Mouse (Mus musculus) hindbrain, embryonic 14.5 days (tissue): Measurements from ENCODE around the gene Alk. TPM values are rescaled to one million over a fixed set of nuclear protein-coding genes. Genes with fewer than 3 reads are reported as not detected.
A peak's percentile ranks its signal among the peaks of the same experiment; 100 is the strongest.
"Not testable (repeated sequence)": the region's sequence is repeated elsewhere in the genome, so short reads cannot be mapped to it uniquely, and the experiment has no call there.

Experiments
- ATAC-seq: fragments of 200-750 bp; cut with Nextera tagmentation; 2 replicates; pipeline ENCODE4 v1.8.0; 2017; ENCODE audit warnings: moderate number of reproducible peaks, mild to moderate bottlenecking, moderate TSS enrichment, moderate library complexity; ENCODE audit not compliant: low FRiP score
- DNase-seq: peaks from one replicate; pipeline ENCODE4 v3.0.0-alpha.2; 2015; ENCODE audit warnings: low spot score
- H3K27ac ChIP-seq: fragments of 300-500 bp; sonication (generic); 2 replicates; pipeline ENCODE4 v1.5.1; 2014; ENCODE audit warnings: mild to moderate bottlenecking, moderate library complexity
- H3K27me3 ChIP-seq: fragments of 300-500 bp; sonication (generic); 2 replicates; pipeline ENCODE4 v1.6.1; 2014; ENCODE audit warnings: mild to moderate bottlenecking, low read length, mixed read lengths; ENCODE audit not compliant: control insufficient read depth, insufficient read depth
- H3K36me3 ChIP-seq: fragments of 300-500 bp; sonication (generic); replicated peaks from 2 replicates; pipeline ENCODE4 v1.6.1; 2014; ENCODE audit not compliant: control insufficient read depth, insufficient read depth
- H3K4me1 ChIP-seq: fragments of 300-500 bp; sonication (generic); replicated peaks from 2 replicates; pipeline ENCODE4 v1.6.1; 2014; ENCODE audit warnings: antibody characterized with exemption, low read length, mixed read lengths; ENCODE audit not compliant: control insufficient read depth, insufficient read depth
- H3K4me2 ChIP-seq: fragments of 300-500 bp; sonication (generic); replicated peaks from 2 replicates; pipeline ENCODE4 v1.6.1; 2014; ENCODE audit warnings: mild to moderate bottlenecking, moderate library complexity
- H3K4me3 ChIP-seq: fragments of 300-500 bp; sonication (generic); replicated peaks from 2 replicates; pipeline ENCODE4 v1.5.1; 2014; ENCODE audit warnings: mild to moderate bottlenecking, low read length
- H3K9ac ChIP-seq: fragments of 300-500 bp; sonication (generic); 2 replicates; pipeline ENCODE4 v1.6.1; 2014
- H3K9me3 ChIP-seq: fragments of 300-500 bp; sonication (generic); 2 replicates; pipeline ENCODE4 v1.6.1; 2016; ENCODE audit warnings: low read length; ENCODE audit not compliant: control insufficient read depth
- WGBS: fragments of 180-500 bp; shearing (Covaris S2); extraction: QIAGEN DNeasy Blood & Tissue Kit; methylation state at CpG from one replicate; pipeline ENCODE4 v1.1.7; 2014; 5-methylcytosine and 5-hydroxymethylcytosine counted together
- polyA plus RNA-seq: library from polyadenylated mRNA; unstranded; fragments of >200 nt; fragmentation: Nextera tagmentation; extraction: Ambion mirVana; gene quantifications from 2 replicates; pipeline ENCODE4 v1.2.1, GENCODE M21; 2014

Alk gene
- polyA plus RNA-seq, 1 experiment from 2014 or later, result 3.2 TPM

GRCm38 (mm10) chr17:72521353-72521752, 83.1 kb downstream of the Alk start:
- Histone ChIP-seq H3K27ac (no peak overlapping the region), H3K27me3 (no peaks in the 10 kb centered on the region), H3K9ac (no peak overlapping the region), H3K36me3 (no peaks in the 10 kb centered on the region), H3K4me1 (no peaks in the 10 kb centered on the region), H3K4me2 (no peak overlapping the region), H3K4me3 (no peak overlapping the region), H3K9me3 (no peaks in the 10 kb centered on the region)
- 88% methylated on average over 5 of the region's 5 CpGs for WGBS
- DNase-seq, result no peak
- ATAC-seq, result no peak

DNA sequence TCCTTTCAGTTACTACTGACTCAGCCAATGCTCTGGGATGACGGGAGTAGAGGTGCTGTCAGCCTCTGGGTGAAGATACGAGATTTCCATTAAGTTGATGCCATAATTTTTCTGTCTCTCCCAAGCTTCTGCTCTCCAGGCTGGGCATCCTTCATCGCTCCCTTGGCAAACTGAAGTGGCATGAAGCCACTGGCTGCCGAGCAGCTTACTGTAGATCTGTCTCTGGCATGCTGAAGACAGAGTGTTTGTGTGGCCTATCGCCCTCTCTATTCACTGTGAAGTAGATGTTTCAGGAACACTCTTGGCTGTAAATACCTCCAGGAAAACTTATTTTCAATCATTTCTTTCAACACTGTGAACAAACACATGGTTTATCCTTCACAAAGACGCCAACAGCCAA, 93.7 kb downstream of the Alk start:
- DNase-seq, result no peak
- WGBS, result 83% methylated on average over 6 of the region's 6 CpGs
- Histone ChIP-seq H3K9me3 (no peaks in the 10 kb centered on the region), H3K4me3 (no peak overlapping the region), H3K4me2 (no peak overlapping the region), H3K27me3 (no peaks in the 10 kb centered on the region), H3K36me3 (no peaks in the 10 kb centered on the region), H3K9ac (no peak overlapping the region), H3K4me1 (no peaks in the 10 kb centered on the region), H3K27ac (no peak overlapping the region)
- no peak for ATAC-seq

- ATAC-seq (no peak), DNase-seq (no peak)
- Histone ChIP-seq H3K4me2 (no peak overlapping the region), H3K9ac (no peak overlapping the region), H3K27ac (no peak overlapping the region), H3K36me3 (no peaks in the 10 kb centered on the region), H3K4me3 (no peak overlapping the region), H3K4me1 (peaks cover 9% of the 10 kb centered on the region), H3K9me3 (no peaks in the 10 kb centered on the region), H3K27me3 (no peaks in the 10 kb centered on the region)
- WGBS, result 82% methylated on average over 7 of the region's 7 CpGs
Observed at GRCm38 (mm10) chr17:72508678-72509394, 95.6 kb downstream of the Alk start.

- H3K27ac ChIP-seq, result peak overlapping the region; percentile 10; the same call in 1 of the 2 replicates
- DNase-seq, result peak; percentile 35
- H3K4me1 ChIP-seq, result peaks cover 9% of the 10 kb centered on the region
- H3K9me3 ChIP-seq, result no peaks in the 10 kb centered on the region
- H3K4me3 ChIP-seq, result no peak overlapping the region
- H3K36me3 ChIP-seq, result no peaks in the 10 kb centered on the region
- ATAC-seq, result peak; percentile 84; the same call in 1 of the 2 replicates
- WGBS, result 14% methylated on average over 7 of the region's 7 CpGs
- no peak overlapping the region for H3K4me2 ChIP-seq
- no peak overlapping the region for H3K9ac ChIP-seq
- no peaks in the 10 kb centered on the region for H3K27me3 ChIP-seq
Observed at GRCm38 (mm10) chr17:72505213-72505612, 99.2 kb downstream of the Alk start.

DNA sequence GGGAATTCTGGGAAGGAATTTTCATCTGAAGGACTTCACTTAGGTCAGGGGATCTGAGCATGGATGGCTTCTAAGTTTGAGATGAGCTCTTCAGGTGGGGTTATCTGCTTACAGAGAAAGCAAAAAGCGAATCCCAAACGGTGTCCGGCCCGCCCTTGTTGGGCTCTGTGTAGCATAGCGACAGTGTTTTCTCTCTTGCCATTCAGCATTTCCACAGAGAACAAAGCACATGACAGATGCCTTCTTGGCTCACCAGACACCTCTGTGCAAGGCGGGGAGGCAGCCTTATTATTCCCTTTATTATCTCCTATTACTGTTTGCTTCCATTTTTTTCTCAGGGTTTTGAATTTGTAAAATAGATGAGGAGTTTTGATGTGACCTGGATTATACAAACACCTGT, 99.8 kb downstream of the Alk start:
- DNase-seq (peak; percentile 29), ATAC-seq (peak; percentile 64; the same call in 1 of the 2 replicates)
- WGBS, result 25% methylated on average over 6 of the region's 6 CpGs
- Histone ChIP-seq H3K27ac (peak overlapping the region; percentile 10; the same call in 1 of the 2 replicates), H3K4me2 (no peak overlapping the region), H3K4me3 (no peak overlapping the region), H3K9ac (no peak overlapping the region), H3K9me3 (no peaks in the 10 kb centered on the region), H3K36me3 (no peaks in the 10 kb centered on the region), H3K4me1 (peaks cover 9% of the 10 kb centered on the region), H3K27me3 (no peaks in the 10 kb centered on the region)

DNA sequence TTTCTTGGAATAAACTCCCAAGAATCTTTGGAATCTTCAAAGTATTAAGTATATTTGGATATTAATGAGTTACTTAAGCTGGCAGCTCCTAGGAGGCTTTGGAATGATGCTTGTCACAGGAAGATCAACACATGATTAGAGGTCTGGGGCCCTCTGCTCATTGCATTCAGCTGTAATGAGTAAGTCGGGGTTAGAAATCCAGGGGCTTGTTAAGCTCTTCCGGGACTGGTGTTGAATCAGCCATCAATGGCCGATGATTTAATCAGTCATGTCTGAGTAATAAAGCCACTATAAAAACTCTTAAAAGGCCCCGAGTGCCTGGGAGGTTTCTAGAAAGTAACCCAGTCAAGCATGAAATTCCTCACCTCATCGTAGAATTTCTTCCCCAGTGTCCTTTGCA, 109.0 kb downstream of the Alk start:
- no peak for DNase-seq

DNA sequence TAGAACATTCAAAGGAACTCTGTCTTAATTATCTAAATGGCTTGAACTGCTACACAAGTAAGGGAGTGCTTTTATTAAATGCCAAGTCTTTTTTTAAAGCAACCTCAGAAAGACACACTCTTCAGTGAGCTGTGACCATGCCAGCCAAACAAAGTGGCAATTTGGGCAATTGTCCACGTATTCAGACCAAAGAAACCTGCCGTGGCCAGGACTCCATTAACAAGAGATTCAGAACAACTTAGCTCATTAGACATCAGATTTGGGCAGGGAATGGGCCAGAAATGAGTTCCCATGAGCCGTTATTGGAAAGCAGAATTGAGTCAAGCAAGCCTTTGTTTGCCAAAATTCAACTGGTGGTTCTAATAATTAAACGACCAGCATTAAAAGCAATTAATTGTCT, 118.8 kb downstream of the Alk start:
- Histone ChIP-seq H3K36me3 (no peaks in the 10 kb centered on the region), H3K4me2 (no peak overlapping the region), H3K4me1 (no peaks in the 10 kb centered on the region), H3K27ac (no peak overlapping the region), H3K9ac (no peak overlapping the region), H3K27me3 (no peaks in the 10 kb centered on the region), H3K9me3 (peaks cover 7% of the 10 kb centered on the region; the same call in 1 of the 2 replicates), H3K4me3 (no peak overlapping the region)
- WGBS, result 75% methylated on average over 4 of the region's 4 CpGs
- DNase-seq, result no peak
- no peak for ATAC-seq

More for the DNA sequence above, 109.0 kb downstream of the Alk start:
- no peak overlapping the region for H3K27ac ChIP-seq
- H3K4me2 ChIP-seq, result no peak overlapping the region
- no peak overlapping the region for H3K4me3 ChIP-seq
- no peaks in the 10 kb centered on the region for H3K36me3 ChIP-seq
- WGBS, result 61% methylated on average over 5 of the region's 5 CpGs
- no peaks in the 10 kb centered on the region for H3K27me3 ChIP-seq
- H3K4me1 ChIP-seq, result no peaks in the 10 kb centered on the region
- ATAC-seq, result no peak
- H3K9ac ChIP-seq, result no peak overlapping the region
- no peaks in the 10 kb centered on the region for H3K9me3 ChIP-seq

- not testable (repeated sequence) for H3K4me1 ChIP-seq, ATAC-seq, H3K4me2 ChIP-seq, H3K27ac ChIP-seq, H3K9ac ChIP-seq, H3K36me3 ChIP-seq, DNase-seq, H3K27me3 ChIP-seq, H3K4me3 ChIP-seq, H3K9me3 ChIP-seq
- WGBS, result 94% methylated on average over 7 of the region's 7 CpGs
Observed at GRCm38 (mm10) chr17:72479260-72479659, 125.2 kb downstream of the Alk start.

DNA sequence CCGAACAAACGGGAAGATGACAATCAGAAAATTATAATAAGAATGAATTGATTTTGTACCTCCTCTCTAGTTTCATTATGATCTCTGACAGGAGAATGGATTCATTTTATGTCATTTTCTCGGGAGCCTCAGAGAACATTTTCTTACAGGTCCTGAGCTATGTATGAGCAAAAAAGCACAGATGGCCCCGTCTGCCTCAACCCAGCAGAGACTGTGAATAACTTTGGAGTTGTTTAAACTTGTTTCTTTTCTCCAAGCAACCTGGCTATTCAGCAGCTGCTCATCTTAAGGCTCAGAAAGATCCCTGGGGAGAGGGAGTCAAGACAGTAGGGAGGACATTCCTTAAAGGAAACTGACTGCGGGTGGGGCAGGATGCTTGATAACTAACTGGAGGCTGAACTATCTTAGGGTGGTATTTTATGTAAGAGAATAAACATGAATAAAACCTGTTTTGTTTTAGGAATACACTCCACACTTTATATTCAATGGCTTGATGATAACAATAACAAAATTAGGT, 126.5 kb downstream of the Alk start:
- DNase-seq (no peak), ATAC-seq (no peak)
- Histone ChIP-seq H3K27ac (no peak overlapping the region), H3K4me3 (no peak overlapping the region), H3K9ac (no peak overlapping the region), H3K4me2 (no peak overlapping the region), H3K9me3 (no peaks in the 10 kb centered on the region), H3K4me1 (peaks cover 3% of the 10 kb centered on the region; the same call in 1 of the 2 replicates), H3K36me3 (no peaks in the 10 kb centered on the region), H3K27me3 (no peaks in the 10 kb centered on the region)
- 47% methylated on average over 5 of the region's 5 CpGs for WGBS
